ENCODE assay signal across 37 mouse cellular contexts in genomic region chr1:92636015-92636414, GRCm38 (mm10). TPM values are rescaled to one million over a fixed set of nuclear protein-coding genes. Genes with fewer than 3 reads are reported as not detected.
DNase-seq lines count a peak whose midpoint lies in the region; ATAC-seq and TF ChIP-seq lines count a peak whose summit lies in the region.
"Had no signal": no experiment of that assay in that cellular context is flagged by ENCODE, and none has a peak within 500 bp of the region (broad histone marks: within the 10 kb centered on the region; RNA-seq: fewer than 3 reads in every experiment).

No protein-coding gene starts in this region.

- TF ChIP-seq POLR2A in MEL (IDR thresholded peaks at IDR 0.05; ENCODE audit: control insufficient read depth in 1 of 2, insufficient read depth in 1 of 2, low read depth in 1 of 2, low read length in 2 of 2, poor library complexity in 1 of 2), result peak in 1 of 2 experiments; percentile 36; a peak in 1 of 4 replicates
- TF ChIP-seq POLR2A in embryonic fibroblast, embryonic 13.5 days (IDR thresholded peaks at IDR 0.05; ENCODE audit: low read depth, low read length), result no peak

- no peak for TF ChIP-seq EP300 in MEL (IDR thresholded peaks at IDR 0.05; ENCODE audit: low read depth in 1 of 2, low read length in 2 of 2)

- peaks cover 23% of the 10 kb centered on the region for H3K79me2 ChIP-seq in MEL (ENCODE audit: control insufficient read depth, insufficient read depth, low read length, poor library complexity)

- H3K4me1 ChIP-seq in MEL (ENCODE audit: control insufficient read depth in 1 of 2, insufficient read depth in 2 of 2, low read length in 2 of 2), result peaks cover 0 to 12% of the 10 kb centered on the region in 2 experiments; a peak in 3 of 4 replicates
- H3K4me1 ChIP-seq in embryonic fibroblast, embryonic 13.5 days (ENCODE audit: control insufficient read depth, insufficient read depth, low read length), result no peaks in the 10 kb centered on the region
- H3K4me1 ChIP-seq in hindbrain, postnatal 0 days (ENCODE audit: insufficient read depth, low read length), result 0 out of 2 replicates have a peak, but pooled peaks cover 7% of the 10 kb centered on the region

- TF ChIP-seq RAD21 in MEL (IDR thresholded peaks at IDR 0.05; ENCODE audit: low read depth, low read length), result no peak

- no peaks in the 10 kb centered on the region for H3K27me3 ChIP-seq in MEL (ENCODE audit: control insufficient read depth in 1 of 2, insufficient read depth in 2 of 2, low read length in 2 of 2)
- H3K27me3 ChIP-seq in hindbrain, postnatal 0 days (ENCODE audit: insufficient read depth, low read length), result no peaks in the 10 kb centered on the region
- H3K27me3 ChIP-seq: embryonic facial prominence, embryonic 15.5 days; forebrain, embryonic 15.5 days; limb, embryonic 12.5 days; midbrain, embryonic 12.5 days; stomach, embryonic 15.5 days had no signal

- 77% methylated on average over 8 of the region's 8 CpGs for WGBS in hindbrain, postnatal 0 days

- peak in 1 of 2 experiments; percentile 6 for DNase-seq in layer of hippocampus, adult 2 months (ENCODE audit: low spot score in 2 of 2)
- no peak for DNase-seq in layer of hippocampus, postnatal 25 days (ENCODE audit: extremely low spot score in 1 of 2, low spot score in 1 of 2)
- DNase-seq in MEL (ENCODE audit: low read depth, low spot score), result peak; percentile 27
- DNase-seq in hindbrain, postnatal 0 days (ENCODE audit: low spot score), result no peak
- no peak for DNase-seq in kidney, adult 9 months
- DNase-seq in spleen, adult 18-20 months, result no peak
- DNase-seq: adrenal gland, adult 2 months; B cell, adult 2 months; cerebellum, adult 2 months; gastrocnemius, postnatal 25 days; heart, adult 18-20 months; heart, postnatal 14 days; kidney, adult 8-10 months; kidney, postnatal 10 days; lung, postnatal 4 days; thymus, postnatal 25 days had no signal

- no peak for ATAC-seq in hindbrain, postnatal 0 days
- ATAC-seq: activated CD4-positive, CD25-positive, alpha-beta regulatory T cell, adult 4 months; forebrain, embryonic 15.5 days; intestine, embryonic 16.5 days had no signal

- peak overlapping the region; percentile 95 for H3K27ac ChIP-seq in layer of hippocampus, adult 2 months
- no peak overlapping the region for H3K27ac ChIP-seq in MEL (ENCODE audit: control insufficient read depth, low read depth, low read length)
- H3K27ac ChIP-seq in embryonic fibroblast, embryonic 13.5 days (ENCODE audit: insufficient read depth, low read length), result peak overlapping the region; percentile 87
- peak overlapping the region; percentile 56; the same call in 1 of the 2 replicates for H3K27ac ChIP-seq in hindbrain, postnatal 0 days
- H3K27ac ChIP-seq: embryonic facial prominence, embryonic 15.5 days; stomach, embryonic 15.5 days had no signal

- H3K9me3 ChIP-seq in MEL (replicated peaks; ENCODE audit: insufficient read depth, low read length), result no peaks in the 10 kb centered on the region
- H3K9me3 ChIP-seq in hindbrain, postnatal 0 days (ENCODE audit: low read length), result no peaks in the 10 kb centered on the region
- H3K9me3 ChIP-seq: embryonic facial prominence, embryonic 10.5 days; embryonic facial prominence, embryonic 15.5 days; forebrain, embryonic 15.5 days; limb, embryonic 12.5 days; megakaryocyte, embryonic 14.5 days; midbrain, embryonic 12.5 days; stomach, embryonic 15.5 days had no signal

- H3K9ac ChIP-seq in MEL (ENCODE audit: control insufficient read depth, low read depth, low read length, poor library complexity, severe bottlenecking), result no peak overlapping the region
- no peak overlapping the region for H3K9ac ChIP-seq in hindbrain, postnatal 0 days (replicated peaks; ENCODE audit: low read length)
- H3K9ac ChIP-seq: embryonic facial prominence, embryonic 15.5 days; forebrain, embryonic 15.5 days; limb, embryonic 12.5 days; midbrain, embryonic 12.5 days; stomach, embryonic 15.5 days had no signal

- H3K36me3 ChIP-seq in MEL (ENCODE audit: control insufficient read depth in 1 of 2, insufficient read depth in 2 of 2, low read length in 2 of 2), result peaks cover 2 to 11% of the 10 kb centered on the region in 2 experiments; a peak in 3 of 4 replicates
- H3K36me3 ChIP-seq in hindbrain, postnatal 0 days (ENCODE audit: insufficient read depth, low read length), result peaks cover 21% of the 10 kb centered on the region

- no peak overlapping the region for H3K4me2 ChIP-seq in hindbrain, postnatal 0 days (ENCODE audit: low read depth, low read length)
- H3K4me2 ChIP-seq: embryonic facial prominence, embryonic 15.5 days; forebrain, embryonic 15.5 days; limb, embryonic 12.5 days; midbrain, embryonic 12.5 days; stomach, embryonic 15.5 days had no signal

- no peak overlapping the region for H3K4me3 ChIP-seq in layer of hippocampus, adult 2 months
- no peak overlapping the region for H3K4me3 ChIP-seq in MEL (ENCODE audit: control insufficient read depth in 1 of 2, insufficient read depth in 1 of 2, low read depth in 2 of 2, low read length in 2 of 2)
- H3K4me3 ChIP-seq in embryonic fibroblast, embryonic 13.5 days (ENCODE audit: insufficient read depth, low read length), result no peak overlapping the region
- no peak overlapping the region for H3K4me3 ChIP-seq in hindbrain, postnatal 0 days (ENCODE audit: low read length)
- H3K4me3 ChIP-seq: embryonic facial prominence, embryonic 10.5 days; embryonic facial prominence, embryonic 15.5 days; forebrain, embryonic 15.5 days; limb, embryonic 12.5 days; megakaryocyte, embryonic 14.5 days; midbrain, embryonic 12.5 days; stomach, embryonic 15.5 days had no signal

- no peak for TF ChIP-seq CTCF in layer of hippocampus, adult 2 months (conservative IDR thresholded peaks at IDR 0.05)
- TF ChIP-seq CTCF in MEL (IDR thresholded peaks at IDR 0.05 in 2 of 3, conservative IDR thresholded peaks at IDR 0.05 in 1 of 3; ENCODE audit: control insufficient read depth in 1 of 3, insufficient read depth in 1 of 3, low read depth in 2 of 3, low read length in 3 of 3, poor library complexity in 1 of 3, severe bottlenecking in 1 of 3), result no peak
- no peak for TF ChIP-seq CTCF in embryonic fibroblast, embryonic 13.5 days (IDR thresholded peaks at IDR 0.05; ENCODE audit: borderline replicate concordance, insufficient read depth, low read length)
- TF ChIP-seq CTCF in hindbrain, postnatal 0 days (IDR thresholded peaks at IDR 0.05; ENCODE audit: low read depth), result no peak

TF ChIP-seq in MEL, 35 proteins besides CTCF, POLR2A, EP300 and RAD21 (continues in another document):
- TF ChIP-seq USF1 (IDR thresholded peaks at IDR 0.05; ENCODE audit: low read depth, low read length) (peak; percentile 41; the same call in 1 of the 2 replicates), MXI1 (IDR thresholded peaks at IDR 0.05; ENCODE audit: low read depth, low read length) (no peak), RCOR1 (IDR thresholded peaks at IDR 0.05; ENCODE audit: low read depth, low read length) (no peak), MAX (IDR thresholded peaks at IDR 0.05; ENCODE audit: low read length) (no peak)

RNA-seq across cellular contexts. Expression of gene Cops9, which starts 5.8 kb away (rescaled TPM):
- 100 to 1,000 TPM; 321 to 335 TPM for total RNA-seq in layer of hippocampus, adult 2 months (2021)
- total RNA-seq in layer of hippocampus, postnatal 25 days (2021), result 100 to 1,000 TPM; 323 to 367 TPM
- 550 and 618 TPM in 2 replicates for total RNA-seq in MEL (2012; rRNA removed)
- 100 to 1,000 TPM in 1 of 2 experiments, not detected in 1; 377 TPM for polyA plus RNA-seq in MEL (2012; ENCODE audit: insufficient read depth in 1 of 2, insufficient read length in 2 of 2, low read depth in 1 of 2, low replicate concordance in 2 of 2, missing spikeins in 1 of 2)
- 188 and 227 TPM in 2 replicates for polyA plus RNA-seq in embryonic fibroblast, embryonic 13.5 days (2011; ENCODE audit: insufficient read length, low read depth, missing spikeins)
- 201 and 223 TPM in 2 replicates for total RNA-seq in hindbrain, postnatal 0 days (2014; rRNA removed)
- 641 and 676 TPM in 2 replicates for polyA plus RNA-seq in hindbrain, postnatal 0 days (2015; fragmentation: Nextera tagmentation; extraction: Ambion mirVana)

RNA-seq across cellular contexts. Expression of gene Otos, which starts 12.6 kb away (rescaled TPM):
- total RNA-seq in layer of hippocampus, adult 2 months (2021), result 1 to 10 TPM in 1 of 2 experiments, under 1 TPM in 1; 0.61 to 1.2 TPM
- under 1 TPM; 0.38 to 0.44 TPM for total RNA-seq in layer of hippocampus, postnatal 25 days (2021)
- 1.2 and 1.8 TPM in 2 replicates for total RNA-seq in MEL (2012; rRNA removed)
- polyA plus RNA-seq in MEL (2012; ENCODE audit: insufficient read depth in 1 of 2, insufficient read length in 2 of 2, low read depth in 1 of 2, low replicate concordance in 2 of 2, missing spikeins in 1 of 2), result 1 to 10 TPM in 1 of 2 experiments, not detected in 1; 6.3 TPM
- not detected in 2 replicates for polyA plus RNA-seq in embryonic fibroblast, embryonic 13.5 days (2011; ENCODE audit: insufficient read length, low read depth, missing spikeins)
- not detected in 2 replicates for total RNA-seq in hindbrain, postnatal 0 days (2014; rRNA removed)
- polyA plus RNA-seq in hindbrain, postnatal 0 days (2015; fragmentation: Nextera tagmentation; extraction: Ambion mirVana), result 0.81 and 0.88 TPM in 2 replicates
- total RNA-seq: adrenal gland, adult 2 months; gastrocnemius, adult 18-20 months; gastrocnemius, postnatal 25 days; heart, adult 18-20 months; heart, postnatal 14 days; left cerebral cortex, adult 18-20 months; left cerebral cortex, postnatal 25 days; liver, adult 2 months; monocyte, adult 5-6 weeks had no signal
- polyA plus RNA-seq: forebrain, embryonic 15.5 days; heart, embryonic 14.5 days; intestine, embryonic 16.5 days; limb, embryonic 12.5 days; liver, adult 2 months; lung, embryonic 16.5 days; midbrain, embryonic 12.5 days had no signal

RNA-seq across cellular contexts. Expression of gene Olfr12, which starts 18.4 kb away (rescaled TPM):
- under 1 TPM in 1 of 2 experiments, not detected in 1; 0.08 TPM for total RNA-seq in layer of hippocampus, adult 2 months (2021)
- under 1 TPM in 1 of 2 experiments, not detected in 1; 0.12 TPM for total RNA-seq in layer of hippocampus, postnatal 25 days (2021)
- not detected in 2 replicates for total RNA-seq in MEL (2012; rRNA removed)
- polyA plus RNA-seq in MEL (2012; ENCODE audit: insufficient read depth in 1 of 2, insufficient read length in 2 of 2, low read depth in 1 of 2, low replicate concordance in 2 of 2, missing spikeins in 1 of 2), result not detected
- not detected in 2 replicates for polyA plus RNA-seq in embryonic fibroblast, embryonic 13.5 days (2011; ENCODE audit: insufficient read length, low read depth, missing spikeins)
- not detected in 2 replicates for total RNA-seq in hindbrain, postnatal 0 days (2014; rRNA removed)
- not detected in 2 replicates for polyA plus RNA-seq in hindbrain, postnatal 0 days (2015; fragmentation: Nextera tagmentation; extraction: Ambion mirVana)
- total RNA-seq: adrenal gland, adult 2 months; adrenal gland, postnatal 4 days; gastrocnemius, adult 18-20 months; gastrocnemius, postnatal 25 days; heart, adult 18-20 months; heart, postnatal 14 days; left cerebral cortex, adult 18-20 months; left cerebral cortex, postnatal 25 days; liver, adult 2 months; monocyte, adult 5-6 weeks had no signal
- polyA plus RNA-seq: activated CD4-positive, CD25-positive, alpha-beta regulatory T cell, adult 4 months; adrenal gland, adult 2 months; cerebellum, adult 2 months; embryonic facial prominence, embryonic 10.5 days; forebrain, embryonic 15.5 days; heart, embryonic 14.5 days; intestine, embryonic 16.5 days; large intestine, adult 2 months; limb, embryonic 12.5 days; liver, adult 2 months; liver, embryonic 16.5 days; lung, embryonic 16.5 days; stomach, embryonic 15.5 days had no signal

RNA-seq across cellular contexts. Expression of gene Olfr1410, which starts 30.4 kb away (rescaled TPM):
- total RNA-seq in layer of hippocampus, adult 2 months (2021), result not detected
- total RNA-seq in layer of hippocampus, postnatal 25 days (2021), result not detected
- 0.07 TPM in 1 of 2 replicates, not detected in the other for total RNA-seq in MEL (2012; rRNA removed)
- polyA plus RNA-seq in MEL (2012; ENCODE audit: insufficient read depth in 1 of 2, insufficient read length in 2 of 2, low read depth in 1 of 2, low replicate concordance in 2 of 2, missing spikeins in 1 of 2), result not detected
- polyA plus RNA-seq in embryonic fibroblast, embryonic 13.5 days (2011; ENCODE audit: insufficient read length, low read depth, missing spikeins), result not detected in 2 replicates
- total RNA-seq in hindbrain, postnatal 0 days (2014; rRNA removed), result not detected in 2 replicates
- polyA plus RNA-seq in hindbrain, postnatal 0 days (2015; fragmentation: Nextera tagmentation; extraction: Ambion mirVana), result not detected in 2 replicates
- total RNA-seq: adrenal gland, adult 2 months; adrenal gland, postnatal 4 days; gastrocnemius, adult 18-20 months; gastrocnemius, postnatal 25 days; heart, adult 18-20 months; heart, postnatal 14 days; left cerebral cortex, adult 18-20 months; left cerebral cortex, postnatal 25 days; liver, adult 2 months; monocyte, adult 5-6 weeks had no signal
- polyA plus RNA-seq: activated CD4-positive, CD25-positive, alpha-beta regulatory T cell, adult 4 months; adrenal gland, adult 2 months; cerebellum, adult 2 months; embryonic facial prominence, embryonic 10.5 days; embryonic facial prominence, embryonic 15.5 days; forebrain, embryonic 15.5 days; frontal cortex, adult 2 months; heart, embryonic 14.5 days; intestine, embryonic 16.5 days; large intestine, adult 2 months; limb, embryonic 12.5 days; liver, adult 2 months; liver, embryonic 16.5 days; lung, embryonic 16.5 days; midbrain, embryonic 12.5 days; stomach, embryonic 15.5 days had no signal

RNA-seq across cellular contexts. Expression of gene Olfr1411, which starts 41.8 kb away (rescaled TPM):
- not detected for total RNA-seq in layer of hippocampus, adult 2 months (2021)
- not detected for total RNA-seq in layer of hippocampus, postnatal 25 days (2021)
- total RNA-seq in MEL (2012; rRNA removed), result not detected in 2 replicates
- polyA plus RNA-seq in MEL (2012; ENCODE audit: insufficient read depth in 1 of 2, insufficient read length in 2 of 2, low read depth in 1 of 2, low replicate concordance in 2 of 2, missing spikeins in 1 of 2), result not detected
- polyA plus RNA-seq in embryonic fibroblast, embryonic 13.5 days (2011; ENCODE audit: insufficient read length, low read depth, missing spikeins), result not detected in 2 replicates
- total RNA-seq in hindbrain, postnatal 0 days (2014; rRNA removed), result not detected in 2 replicates
- not detected in 2 replicates for polyA plus RNA-seq in hindbrain, postnatal 0 days (2015; fragmentation: Nextera tagmentation; extraction: Ambion mirVana)
- total RNA-seq: adrenal gland, adult 2 months; adrenal gland, postnatal 4 days; gastrocnemius, adult 18-20 months; gastrocnemius, postnatal 25 days; heart, adult 18-20 months; heart, postnatal 14 days; left cerebral cortex, adult 18-20 months; left cerebral cortex, postnatal 25 days; liver, adult 2 months; monocyte, adult 5-6 weeks had no signal
- polyA plus RNA-seq: activated CD4-positive, CD25-positive, alpha-beta regulatory T cell, adult 4 months; adrenal gland, adult 2 months; cerebellum, adult 2 months; embryonic facial prominence, embryonic 10.5 days; embryonic facial prominence, embryonic 15.5 days; forebrain, embryonic 15.5 days; frontal cortex, adult 2 months; heart, embryonic 14.5 days; intestine, embryonic 16.5 days; large intestine, adult 2 months; limb, embryonic 12.5 days; liver, adult 2 months; liver, embryonic 16.5 days; lung, embryonic 16.5 days; midbrain, embryonic 12.5 days; stomach, embryonic 15.5 days had no signal
